Mouse (Mus musculus) kidney, embryonic 16.5 days (tissue): ENCODE measurements around the gene Ehhadh. TPM values are rescaled to one million over a fixed set of nuclear protein-coding genes. Genes with fewer than 3 reads are reported as not detected.
A peak's percentile ranks its signal among the peaks of the same experiment; 100 is the strongest.
"Not testable (repeated sequence)": the region's sequence is repeated elsewhere in the genome, so short reads cannot be mapped to it uniquely, and the experiment has no call there.

ENCODE experiments used
- ATAC-seq: fragments of 200-750 bp; cut with Nextera tagmentation; 2 replicates; pipeline ENCODE4 v1.8.0; 2017; ENCODE audit warnings: moderate TSS enrichment; ENCODE audit not compliant: low FRiP score, low TSS enrichment
- H3K27ac ChIP-seq: fragments of 300-500 bp; sonication (generic); 2 replicates; pipeline ENCODE4 v1.5.1; 2014; ENCODE audit warnings: low read length
- H3K27me3 ChIP-seq: fragments of 300-500 bp; sonication (generic); 2 replicates; pipeline ENCODE4 v1.6.1; 2014; ENCODE audit warnings: low read length, control low read depth, mixed read lengths; ENCODE audit not compliant: insufficient read depth
- H3K36me3 ChIP-seq: fragments of 300-500 bp; sonication (generic); 2 replicates; pipeline ENCODE4 v1.6.1; 2014; ENCODE audit warnings: low read length, control low read depth, mixed read lengths; ENCODE audit not compliant: insufficient read depth
- H3K4me1 ChIP-seq: fragments of 300-500 bp; sonication (generic); 2 replicates; pipeline ENCODE4 v1.6.1; 2014; ENCODE audit warnings: low read length, control low read depth, mixed read lengths; ENCODE audit not compliant: insufficient read depth
- H3K4me2 ChIP-seq: fragments of 300-500 bp; sonication (generic); replicated peaks from 2 replicates; pipeline ENCODE4 v1.6.1; 2014; ENCODE audit warnings: low read depth, low read length
- H3K4me3 ChIP-seq: fragments of 300-500 bp; sonication (generic); 2 replicates; pipeline ENCODE4 v1.5.1; 2014; ENCODE audit warnings: mild to moderate bottlenecking, low read length
- H3K9ac ChIP-seq: fragments of 300-500 bp; sonication (generic); replicated peaks from 2 replicates; pipeline ENCODE4 v1.6.1; 2014; ENCODE audit warnings: low read length
- H3K9me3 ChIP-seq: fragments of 300-500 bp; sonication (generic); 2 replicates; pipeline ENCODE4 v1.6.1; 2016; ENCODE audit warnings: low read length, control low read depth
- WGBS: fragments of 180-500 bp; shearing (Covaris S2); extraction: QIAGEN DNeasy Blood & Tissue Kit; methylation state at CpG from one replicate; pipeline ENCODE4 v1.1.7; 2014; 5-methylcytosine and 5-hydroxymethylcytosine counted together
- polyA plus RNA-seq: library from polyadenylated mRNA; unstranded; fragments of >200 nt; fragmentation: Nextera tagmentation; extraction: Ambion mirVana; gene quantifications from 2 replicates; pipeline ENCODE4 v1.2.1, GENCODE M21; 2015

Gene Ehhadh
- polyA plus RNA-seq, 1 experiment from 2014 or later: 6.7 TPM

DNA sequence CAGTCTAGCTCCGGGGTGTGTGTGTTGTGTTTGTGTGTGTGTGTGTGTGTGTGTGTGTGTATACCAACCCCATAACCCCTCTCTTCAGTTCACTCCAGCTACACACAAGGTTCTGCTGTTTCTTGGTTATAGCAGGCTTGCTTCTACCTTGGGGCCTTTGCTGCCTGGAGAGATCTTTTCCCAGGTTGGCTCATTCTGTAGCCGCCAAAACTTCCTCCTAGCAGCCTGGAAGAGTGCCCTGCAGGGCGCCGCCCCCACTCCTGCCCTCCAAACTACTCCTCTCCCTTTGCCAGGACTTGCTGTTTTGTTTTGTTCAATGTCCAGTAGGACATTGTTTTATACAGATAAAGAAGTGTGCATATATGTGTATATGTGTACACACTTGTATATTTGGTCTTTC, 40.0 kb upstream of the Ehhadh start:
- Histone ChIP-seq H3K36me3 (no peaks in the 10 kb centered on the region), H3K4me1 (peaks cover 17% of the 10 kb centered on the region), H3K27me3 (no peaks in the 10 kb centered on the region), H3K4me2 (peak overlapping the region; percentile 35), H3K4me3 (no peak overlapping the region), H3K9me3 (no peaks in the 10 kb centered on the region), H3K27ac (peak overlapping the region; percentile 84), H3K9ac (no peak overlapping the region)
- 60% methylated on average over 4 of the region's 4 CpGs for WGBS
- no peak for ATAC-seq

- 35% methylated on average over 4 of the region's 4 CpGs for WGBS
- H3K36me3 ChIP-seq: no peaks in the 10 kb centered on the region
- peak; percentile 55 for ATAC-seq
- no peaks in the 10 kb centered on the region for H3K9me3 ChIP-seq
- H3K4me2 ChIP-seq: peak overlapping the region; percentile 35
- no peak overlapping the region for H3K4me3 ChIP-seq
- peaks cover 17% of the 10 kb centered on the region for H3K4me1 ChIP-seq
- H3K27ac ChIP-seq: peak overlapping the region; percentile 84
- no peaks in the 10 kb centered on the region for H3K27me3 ChIP-seq
- H3K9ac ChIP-seq: no peak overlapping the region
Measured at GRCm38 (mm10) chr16:21827153-21827552, 39.5 kb upstream of the Ehhadh start.

DNA sequence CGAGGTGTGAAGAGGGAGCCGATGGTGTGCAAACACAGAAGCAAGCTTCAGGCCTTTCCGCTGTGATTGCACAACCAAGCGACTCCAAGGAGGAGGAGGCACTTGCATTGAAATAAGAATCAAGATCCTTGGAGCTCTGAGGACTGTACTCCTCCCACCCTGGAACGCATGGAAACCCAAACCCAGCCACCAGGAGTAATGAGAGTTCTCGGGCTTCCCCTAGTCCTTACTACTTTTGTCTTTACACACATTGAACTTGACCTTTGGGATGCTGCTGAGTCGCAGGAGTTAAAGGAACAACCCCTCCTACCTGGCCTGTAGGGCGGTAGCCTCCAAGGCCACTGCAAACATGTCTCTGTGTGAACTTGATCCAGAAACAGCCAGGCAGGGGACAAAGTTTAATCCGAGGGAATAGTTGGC, 38.0 kb upstream of the Ehhadh start:
- Histone ChIP-seq H3K36me3 (no peaks in the 10 kb centered on the region), H3K27ac (peak overlapping the region; percentile 34), H3K9ac (no peak overlapping the region), H3K9me3 (no peaks in the 10 kb centered on the region), H3K4me2 (no peak overlapping the region), H3K27me3 (no peaks in the 10 kb centered on the region), H3K4me3 (no peak overlapping the region), H3K4me1 (peaks cover 17% of the 10 kb centered on the region)
- peak; percentile 73 for ATAC-seq
- 39% methylated on average over 9 of the region's 9 CpGs for WGBS

DNA sequence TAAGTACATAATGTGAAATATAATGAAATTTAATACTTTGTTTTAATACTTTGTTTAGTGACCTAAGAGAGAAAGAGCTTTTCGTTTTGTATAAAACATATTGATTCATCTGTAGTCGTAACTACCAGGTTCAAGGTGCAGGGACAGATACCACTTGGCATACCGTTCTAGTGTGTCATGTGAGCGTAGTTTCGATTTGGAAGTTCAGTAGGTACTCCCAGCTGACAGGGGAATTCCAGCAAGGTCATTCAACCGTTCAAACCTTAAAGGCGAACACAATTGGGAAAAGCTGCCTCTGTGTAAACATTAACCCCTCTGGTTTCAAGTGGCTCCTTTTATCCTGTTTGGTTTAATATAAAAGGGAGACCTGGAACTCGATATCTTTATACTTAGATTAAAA, 31.0 kb upstream of the Ehhadh start:
- H3K4me3 ChIP-seq: no peak overlapping the region
- peak overlapping the region; percentile 32; the same call in 1 of the 2 replicates for H3K27ac ChIP-seq
- H3K9ac ChIP-seq: no peak overlapping the region
- no peaks in the 10 kb centered on the region for H3K9me3 ChIP-seq
- no peaks in the 10 kb centered on the region for H3K27me3 ChIP-seq
- 23% methylated on average over 8 of the region's 8 CpGs for WGBS
- peak; percentile 79 for ATAC-seq
- H3K4me2 ChIP-seq: peak overlapping the region; percentile 35
- H3K36me3 ChIP-seq: no peaks in the 10 kb centered on the region
- peaks cover 22% of the 10 kb centered on the region for H3K4me1 ChIP-seq

GRCm38 (mm10) chr16:21818132-21818531, 30.5 kb upstream of the Ehhadh start:
- WGBS: 36% methylated on average over 9 of the region's 9 CpGs
- no peaks in the 10 kb centered on the region for H3K27me3 ChIP-seq
- H3K9me3 ChIP-seq: no peaks in the 10 kb centered on the region
- H3K36me3 ChIP-seq: no peaks in the 10 kb centered on the region
- peak overlapping the region; percentile 35 for H3K4me2 ChIP-seq
- peaks cover 22% of the 10 kb centered on the region for H3K4me1 ChIP-seq
- H3K4me3 ChIP-seq: no peak overlapping the region
- ATAC-seq: peak; percentile 47; the same call in 1 of the 2 replicates
- H3K27ac ChIP-seq: no peak overlapping the region; the same call in 1 of the 2 replicates
- H3K9ac ChIP-seq: no peak overlapping the region

DNA sequence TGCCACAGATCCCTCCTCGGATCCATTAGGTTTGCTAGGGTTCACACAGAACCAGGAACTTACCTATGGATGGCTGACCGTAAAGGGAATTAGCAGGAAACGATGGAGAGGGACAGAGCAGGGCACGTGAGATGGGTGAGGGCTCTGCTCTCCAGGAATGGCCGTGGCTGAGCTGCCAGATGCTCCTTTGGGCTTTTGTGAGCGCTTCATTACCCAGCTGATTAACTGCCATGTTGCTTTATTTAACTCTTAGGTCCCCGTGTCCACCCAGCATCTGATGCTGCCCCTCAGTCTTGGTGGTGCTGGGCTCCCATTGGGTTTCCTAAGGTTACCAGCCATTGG, 28.0 kb upstream of the Ehhadh start:
- Histone ChIP-seq H3K27me3 (no peaks in the 10 kb centered on the region), H3K4me1 (peaks cover 22% of the 10 kb centered on the region), H3K4me3 (peak overlapping the region; percentile 9; the same call in 1 of the 2 replicates), H3K9me3 (no peaks in the 10 kb centered on the region), H3K27ac (peak overlapping the region; percentile 67; the same call in 1 of the 2 replicates), H3K9ac (no peak overlapping the region; the same call in 1 of the 2 replicates), H3K4me2 (peak overlapping the region; percentile 41), H3K36me3 (no peaks in the 10 kb centered on the region)
- peak; percentile 71 for ATAC-seq
- 24% methylated on average over 7 of the region's 7 CpGs for WGBS

DNA sequence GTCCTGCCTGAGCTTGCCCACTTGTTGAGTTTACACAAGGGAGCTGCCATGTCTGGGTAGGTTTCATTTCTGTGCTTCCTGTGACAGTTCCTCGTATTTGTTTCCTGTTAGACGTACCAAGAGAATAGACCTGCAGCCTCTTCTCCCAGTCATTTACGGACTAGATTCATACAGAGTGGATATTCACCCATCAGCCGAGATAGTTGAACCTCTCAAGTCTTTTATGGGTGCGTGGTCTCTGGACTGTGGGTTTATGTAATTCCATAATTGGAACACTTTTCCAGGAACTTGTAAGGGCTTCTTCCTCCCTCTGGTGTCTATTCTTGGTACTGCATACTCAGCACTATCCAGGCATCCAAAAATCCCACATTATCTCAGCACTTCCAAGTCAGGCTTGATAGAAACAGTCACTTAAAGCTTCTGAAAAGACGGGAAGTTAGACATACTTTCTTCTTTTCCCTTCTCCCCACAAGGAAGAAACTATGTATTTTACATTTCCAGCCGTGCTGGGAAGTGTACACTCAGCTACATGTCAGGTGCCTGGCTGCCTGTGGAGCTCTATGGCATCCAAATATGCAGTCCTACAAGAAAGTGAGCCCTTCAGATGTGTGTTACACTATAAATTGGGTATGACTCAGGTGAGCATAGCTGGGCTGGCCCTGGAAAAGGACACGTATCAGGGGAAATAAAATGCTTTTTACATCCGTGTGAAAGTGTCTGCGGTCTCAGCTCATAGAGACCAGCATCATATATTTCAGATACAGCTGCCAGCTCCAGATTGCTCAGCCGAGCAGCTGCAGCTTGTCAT, 27.5 kb upstream of the Ehhadh start:
- H3K9me3 ChIP-seq: no peaks in the 10 kb centered on the region
- 0 out of 2 replicates have a peak, but pooled peaks have one; percentile 14 for ATAC-seq
- H3K4me1 ChIP-seq: peaks cover 22% of the 10 kb centered on the region
- H3K9ac ChIP-seq: no peak overlapping the region; the same call in 1 of the 2 replicates
- H3K4me3 ChIP-seq: peak overlapping the region; percentile 9; the same call in 1 of the 2 replicates
- peak overlapping the region; percentile 67; the same call in 1 of the 2 replicates for H3K27ac ChIP-seq
- no peaks in the 10 kb centered on the region for H3K27me3 ChIP-seq
- H3K4me2 ChIP-seq: peak overlapping the region; percentile 41
- H3K36me3 ChIP-seq: no peaks in the 10 kb centered on the region
- 49% methylated on average over 11 of the region's 11 CpGs for WGBS

DNA sequence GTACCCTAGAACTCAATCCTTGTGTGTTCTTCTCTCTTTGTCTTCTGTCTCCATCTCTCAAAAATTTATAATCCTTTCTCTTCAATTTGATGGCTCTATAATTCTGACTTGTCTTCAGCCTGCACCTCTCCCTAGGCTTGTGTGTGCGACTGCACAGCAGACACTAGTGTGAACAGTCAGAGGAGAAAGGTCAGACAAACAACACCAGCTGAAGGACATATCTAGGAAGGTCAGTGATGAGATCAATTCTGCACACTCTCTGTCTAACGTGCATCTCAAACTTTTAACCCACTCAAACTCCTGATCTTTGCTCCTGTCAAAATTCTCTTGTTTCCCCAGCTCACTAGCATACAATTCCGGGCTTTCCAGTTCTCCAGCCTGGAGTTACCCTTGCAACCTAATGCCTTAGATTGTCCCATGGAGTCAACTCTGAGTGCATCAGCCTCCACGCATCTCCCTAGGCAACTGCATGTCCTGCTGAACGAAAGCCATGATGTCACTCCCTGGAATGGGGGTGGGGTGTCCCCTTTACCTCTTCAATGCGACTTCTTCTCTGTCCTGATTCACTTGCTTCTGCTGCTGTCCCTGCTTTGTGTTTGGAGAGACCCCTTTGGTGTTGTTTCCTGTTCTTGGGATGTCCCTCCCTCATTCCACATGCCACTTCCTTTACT, 25.7 kb upstream of the Ehhadh start:
- no peak overlapping the region for H3K4me3 ChIP-seq
- ATAC-seq: no peak

GRCm38 (mm10) chr16:21807786-21808185, 20.2 kb upstream of the Ehhadh start:
- not testable (repeated sequence) for H3K4me3 ChIP-seq, ATAC-seq, H3K4me1 ChIP-seq, H3K9me3 ChIP-seq, H3K27ac ChIP-seq, H3K9ac ChIP-seq, H3K36me3 ChIP-seq, H3K27me3 ChIP-seq, H3K4me2 ChIP-seq
- 92% methylated on average over 7 of the region's 7 CpGs for WGBS

More for the DNA sequence above, 25.7 kb upstream of the Ehhadh start:
- no peak overlapping the region for H3K4me2 ChIP-seq
- no peak overlapping the region for H3K27ac ChIP-seq
- peaks cover 5% of the 10 kb centered on the region for H3K36me3 ChIP-seq
- no peak overlapping the region for H3K9ac ChIP-seq
- no peaks in the 10 kb centered on the region for H3K27me3 ChIP-seq
- peaks cover 13% of the 10 kb centered on the region for H3K4me1 ChIP-seq
- no peaks in the 10 kb centered on the region for H3K9me3 ChIP-seq
- 51% methylated on average over 6 of the region's 6 CpGs for WGBS

- ATAC-seq: no peak
Measured at GRCm38 (mm10) chr16:21806892-21807291, 19.3 kb upstream of the Ehhadh start.

More at GRCm38 (mm10) chr16:21806892-21807291, 19.3 kb upstream of the Ehhadh start:
- Histone ChIP-seq H3K27me3 (no peaks in the 10 kb centered on the region), H3K9me3 (no peaks in the 10 kb centered on the region), H3K4me2 (no peak overlapping the region), H3K4me1 (no peaks in the 10 kb centered on the region), H3K27ac (no peak overlapping the region), H3K9ac (no peak overlapping the region), H3K36me3 (peaks cover 11% of the 10 kb centered on the region), H3K4me3 (no peak overlapping the region)
- 66% methylated on average over 1 of the region's 1 CpGs for WGBS
